Mouse (Mus musculus): ENCODE data around the gene Sergef.

Gene Sergef

GRCm38 (mm10) chr7:46540616-46541015 is 99.0 kb downstream of the Sergef start:
- no peak for DNase-seq (ENCODE audit: low spot score in 2 of 2)

- DNase-seq (ENCODE audit: low spot score in 2 of 2), result no peak
These were observed 103.0 kb downstream of the Sergef start for GRCm38 (mm10) chr7:46536456-46537097.

- DNase-seq (ENCODE audit: low spot score in 2 of 2), result peak in 1 of 2 experiments; percentile 63
These were observed 104.2 kb downstream of the Sergef start for GRCm38 (mm10) chr7:46535429-46535799.

- DNase-seq (ENCODE audit: low spot score in 2 of 2), result no peak
These were observed 104.7 kb downstream of the Sergef start for GRCm38 (mm10) chr7:46534767-46535428.

GRCm38 (mm10) chr7:46533518-46533917 is 106.1 kb downstream of the Sergef start:
- DNase-seq (ENCODE audit: low spot score in 2 of 2), result no peak

GRCm38 (mm10) chr7:46531345-46531744 is 108.3 kb downstream of the Sergef start:
- no peak for DNase-seq (ENCODE audit: low spot score in 2 of 2)

GRCm38 (mm10) chr7:46529930-46530329 is 109.7 kb downstream of the Sergef start:
- no peak for DNase-seq (ENCODE audit: low spot score in 2 of 2)

GRCm38 (mm10) chr7:46529259-46529658 is 110.3 kb downstream of the Sergef start:
- DNase-seq (ENCODE audit: low spot score in 2 of 2), result no peak

- no peak for DNase-seq (ENCODE audit: low spot score in 2 of 2)
These were observed 112.9 kb downstream of the Sergef start for GRCm38 (mm10) chr7:46526665-46527154.

GRCm38 (mm10) chr7:46523215-46523614 is 116.4 kb downstream of the Sergef start:
- no peak for DNase-seq (ENCODE audit: low spot score in 2 of 2)

- DNase-seq (ENCODE audit: low spot score in 2 of 2), result no peak
These were observed 117.8 kb downstream of the Sergef start for GRCm38 (mm10) chr7:46521794-46522193.

GRCm38 (mm10) chr7:46519148-46519547 is 120.5 kb downstream of the Sergef start:
- no peak for DNase-seq (ENCODE audit: low spot score in 2 of 2)

- no peak for DNase-seq (ENCODE audit: low spot score in 2 of 2)
These were observed 122.4 kb downstream of the Sergef start for GRCm38 (mm10) chr7:46517158-46517557.

GRCm38 (mm10) chr7:46515960-46516359 is 123.6 kb downstream of the Sergef start:
- no peak for DNase-seq (ENCODE audit: low spot score in 2 of 2)

- no peak for DNase-seq (ENCODE audit: low spot score in 2 of 2)
These were observed 124.6 kb downstream of the Sergef start for GRCm38 (mm10) chr7:46514981-46515380.

- DNase-seq (ENCODE audit: low spot score in 2 of 2), result no peak
These were observed 126.0 kb downstream of the Sergef start for GRCm38 (mm10) chr7:46513562-46513961.

GRCm38 (mm10) chr7:46512792-46513191 is 126.8 kb downstream of the Sergef start:
- no peak for DNase-seq (ENCODE audit: low spot score in 2 of 2)

- no peak for DNase-seq (ENCODE audit: low spot score in 2 of 2)
These were observed 128.8 kb downstream of the Sergef start for GRCm38 (mm10) chr7:46510806-46511205.

GRCm38 (mm10) chr7:46509391-46510310 is 130.0 kb downstream of the Sergef start:
- no peak for DNase-seq (ENCODE audit: low spot score in 2 of 2)

GRCm38 (mm10) chr7:46508590-46509318 is 130.9 kb downstream of the Sergef start:
- DNase-seq (ENCODE audit: low spot score in 2 of 2), result no peak

GRCm38 (mm10) chr7:46504157-46504556 is 135.4 kb downstream of the Sergef start:
- DNase-seq (ENCODE audit: low spot score in 2 of 2), result no peak

GRCm38 (mm10) chr7:46502650-46503049 is 137.0 kb downstream of the Sergef start:
- no peak for DNase-seq (ENCODE audit: low spot score in 2 of 2)

All from spleen, postnatal 4 days (tissue).